ENCODE assay signal across 22 mouse cellular contexts in genomic region chr10:42454690-42455089, GRCm38 (mm10). TPM values are rescaled to one million over a fixed set of nuclear protein-coding genes. Genes with fewer than 3 reads are reported as not detected.
A peak's percentile ranks its signal among the peaks of the same experiment; 100 is the strongest.
DNase-seq lines count a peak whose midpoint lies in the region; ATAC-seq and TF ChIP-seq lines count a peak whose summit lies in the region.
"Had no signal": no experiment of that assay in that cellular context is flagged by ENCODE, and none has a peak within 500 bp of the region (broad histone marks: within the 10 kb centered on the region; RNA-seq: fewer than 3 reads in every experiment).

No protein-coding gene starts in this region.

- H3K36me3 ChIP-seq in heart, adult 2 months (ENCODE audit: control insufficient read depth, insufficient read depth, low read length): peaks cover 3% of the 10 kb centered on the region
- H3K36me3 ChIP-seq in heart, embryonic 12.5 days: peaks cover 35% of the 10 kb centered on the region
- H3K36me3 ChIP-seq in ES-E14 (ENCODE audit: control insufficient read depth, insufficient read depth, low read length, poor library complexity, severe bottlenecking): peaks cover 2% of the 10 kb centered on the region; the same call in 1 of the 2 replicates
- H3K36me3 ChIP-seq in forebrain, embryonic 14.5 days (ENCODE audit: control insufficient read depth, insufficient read depth, low read length): 0 out of 2 replicates have a peak, but pooled peaks cover 2% of the 10 kb centered on the region

- TF ChIP-seq POLR2A in heart, adult 2 months (IDR thresholded peaks at IDR 0.05; ENCODE audit: insufficient read depth, low read depth, low read length): no peak
- TF ChIP-seq POLR2A in brain, embryonic 14.5 days (IDR thresholded peaks at IDR 0.05; ENCODE audit: borderline replicate concordance, extremely low read depth, insufficient read depth, insufficient read length, poor library complexity, severe bottlenecking): no peak

- H3K4me1 ChIP-seq in heart, adult 2 months (ENCODE audit: control insufficient read depth, insufficient read depth, low read length): peaks cover 15% of the 10 kb centered on the region
- H3K4me1 ChIP-seq in heart, embryonic 12.5 days (replicated peaks): peaks cover 33% of the 10 kb centered on the region
- no peaks in the 10 kb centered on the region for H3K4me1 ChIP-seq in ES-E14 (ENCODE audit: control insufficient read depth in 2 of 2, insufficient read depth in 2 of 2, low read length in 2 of 2, poor library complexity in 1 of 2)
- H3K4me1 ChIP-seq in forebrain, embryonic 14.5 days (ENCODE audit: control insufficient read depth, insufficient read depth, low read length): no peaks in the 10 kb centered on the region

- in situ Hi-C loops in ES-E14 (cut with MboI; ENCODE audit: low sequenced_read_pairs in 2 of 2, unreplicated experiment in 2 of 2): no loop called here

- intact Hi-C loops in heart, adult 2 months (cut with DNase I): loop anchor here (5.0 kb wide), 1 partner anchor 48 kb away; the partner anchor contains the start of gene Snx3
- intact Hi-C loops in left cerebral cortex, adult 2 months (cut with DNase I): no loop called here
- intact Hi-C loops in left cerebral cortex, postnatal 36 days (cut with DNase I): no loop called here
- intact Hi-C loops in heart, postnatal 36 days (cut with DNase I): loop anchor here (2.0 kb wide), 1 partner anchor 48 kb away; the partner anchor contains the start of gene Snx3

- no peak for ATAC-seq in heart, embryonic 12.5 days (ENCODE audit: insufficient number of reproducible peaks, low FRiP score)
- ATAC-seq in forebrain, embryonic 14.5 days: no peak
- ATAC-seq: activated CD4-positive, CD25-positive, alpha-beta regulatory T cell, adult 4 months; forebrain, embryonic 13.5 days had no signal

- H3K27me3 ChIP-seq in heart, adult 2 months (ENCODE audit: control insufficient read depth, insufficient read depth, low read length): no peaks in the 10 kb centered on the region
- H3K27me3 ChIP-seq in heart, embryonic 12.5 days (replicated peaks): no peaks in the 10 kb centered on the region
- H3K27me3 ChIP-seq in forebrain, embryonic 14.5 days (replicated peaks; ENCODE audit: control insufficient read depth, insufficient read depth, low read length): no peaks in the 10 kb centered on the region
- H3K27me3 ChIP-seq: embryonic facial prominence, embryonic 13.5 days; forebrain, embryonic 13.5 days; heart, embryonic 15.5 days had no signal

- no peak overlapping the region for H3K4me3 ChIP-seq in heart, adult 2 months
- no peak overlapping the region for H3K4me3 ChIP-seq in heart, embryonic 12.5 days
- H3K4me3 ChIP-seq in left cerebral cortex, adult 2 months: no peak overlapping the region
- H3K4me3 ChIP-seq in ES-E14 (ENCODE audit: insufficient read depth in 1 of 2, low read depth in 1 of 2, low read length in 2 of 2, poor library complexity in 1 of 2, severe bottlenecking in 1 of 2): no peak overlapping the region
- H3K4me3 ChIP-seq in forebrain, embryonic 14.5 days (ENCODE audit: low read depth, low read length): no peak overlapping the region
- H3K4me3 ChIP-seq: embryonic facial prominence, embryonic 13.5 days; forebrain, embryonic 13.5 days; heart, embryonic 10.5 days; heart, embryonic 15.5 days; hindbrain, embryonic 10.5 days had no signal

- no peaks in the 10 kb centered on the region; the same call in 1 of the 2 replicates for H3K79me2 ChIP-seq in heart, adult 2 months (replicated peaks; ENCODE audit: control insufficient read depth, insufficient read depth, low read length)

- no peak overlapping the region for H3K9ac ChIP-seq in heart, adult 2 months (ENCODE audit: low read depth, low read length)
- no peak overlapping the region for H3K9ac ChIP-seq in heart, embryonic 12.5 days
- no peak overlapping the region for H3K9ac ChIP-seq in ES-E14 (ENCODE audit: insufficient read depth, low read depth, low read length, poor library complexity, severe bottlenecking)
- no peak overlapping the region for H3K9ac ChIP-seq in forebrain, embryonic 14.5 days (ENCODE audit: low read length)
- H3K9ac ChIP-seq: embryonic facial prominence, embryonic 13.5 days; forebrain, embryonic 13.5 days; heart, embryonic 15.5 days; hindbrain, embryonic 14.5 days had no signal

- no peak overlapping the region for H3K4me2 ChIP-seq in heart, embryonic 12.5 days
- no peak overlapping the region for H3K4me2 ChIP-seq in forebrain, embryonic 14.5 days (ENCODE audit: low read length)
- H3K4me2 ChIP-seq: embryonic facial prominence, embryonic 13.5 days; forebrain, embryonic 13.5 days; heart, embryonic 15.5 days; hindbrain, embryonic 14.5 days had no signal

- DNase-seq in heart, adult 2 months: no peak
- DNase-seq in left cerebral cortex, adult 2 months (ENCODE audit: extremely low spot score in 1 of 2, low spot score in 2 of 2): no peak
- no peak for DNase-seq in left cerebral cortex, postnatal 36 days (ENCODE audit: low spot score in 2 of 2)
- DNase-seq in ES-E14 (ENCODE audit: low read depth, low spot score): no peak
- DNase-seq in brain, embryonic 14.5 days (ENCODE audit: low read depth): no peak
- DNase-seq in forebrain, embryonic 14.5 days (ENCODE audit: low spot score): no peak
- no peak for DNase-seq in heart, postnatal 36 days
- DNase-seq: adrenal gland, postnatal 14 days; cerebellum, adult 18-20 months; cerebellum, adult 9-11 months; cerebellum, postnatal 36 days; gastrocnemius, postnatal 36 days; heart, postnatal 14 days; kidney, adult 11 months had no signal

- no peak for TF ChIP-seq EP300 in heart, adult 2 months (IDR thresholded peaks at IDR 0.05; ENCODE audit: insufficient read depth, low read depth, low read length)

- peaks cover 11% of the 10 kb centered on the region; the same call in 1 of the 2 replicates for H3K9me3 ChIP-seq in heart, embryonic 12.5 days (replicated peaks)
- no peaks in the 10 kb centered on the region for H3K9me3 ChIP-seq in ES-E14 (ENCODE audit: control insufficient read depth, insufficient read depth, low read depth, low read length)
- peaks cover 5% of the 10 kb centered on the region; the same call in 1 of the 2 replicates for H3K9me3 ChIP-seq in forebrain, embryonic 14.5 days (replicated peaks; ENCODE audit: control insufficient read depth, low read length)
- H3K9me3 ChIP-seq: heart, embryonic 15.5 days had no signal

- 84% methylated on average over 6 of the region's 6 CpGs for WGBS in heart, adult 2 months
- WGBS in heart, embryonic 12.5 days: 74% methylated on average over 6 of the region's 6 CpGs
- WGBS in forebrain, embryonic 14.5 days: 88% methylated on average over 6 of the region's 6 CpGs

- peak; percentile 48 for TF ChIP-seq CTCF in heart, adult 2 months (IDR thresholded peaks at IDR 0.05)
- TF ChIP-seq CTCF in left cerebral cortex, adult 2 months (IDR thresholded peaks at IDR 0.05): peak; percentile 22
- TF ChIP-seq CTCF in brain, embryonic 14.5 days (IDR thresholded peaks at IDR 0.05; ENCODE audit: borderline replicate concordance, extremely low read depth, insufficient read depth, insufficient read length): peak; percentile 32; the same call in 1 of the 2 replicates

- no peak overlapping the region for H3K27ac ChIP-seq in heart, adult 2 months
- H3K27ac ChIP-seq in heart, embryonic 12.5 days (ENCODE audit: poor library complexity, severe bottlenecking): no peak overlapping the region
- no peak overlapping the region for H3K27ac ChIP-seq in left cerebral cortex, adult 2 months
- no peak overlapping the region for H3K27ac ChIP-seq in ES-E14 (ENCODE audit: insufficient read depth, low read depth, low read length, poor library complexity, severe bottlenecking)
- H3K27ac ChIP-seq in forebrain, embryonic 14.5 days (ENCODE audit: low read depth, low read length): no peak overlapping the region
- H3K27ac ChIP-seq: forebrain, embryonic 13.5 days; heart, embryonic 10.5 days; heart, embryonic 15.5 days; hindbrain, embryonic 10.5 days; hindbrain, embryonic 14.5 days had no signal

TF ChIP-seq in ES-E14, 5 proteins besides CTCF, POLR2A, EP300 and RAD21:
- TF ChIP-seq MAFK (IDR thresholded peaks at IDR 0.05; ENCODE audit: insufficient read depth, low read depth, low read length) (no peak), HCFC1 (IDR thresholded peaks at IDR 0.05; ENCODE audit: borderline replicate concordance, insufficient read depth, low read length) (no peak), ZNF384 (IDR thresholded peaks at IDR 0.05; ENCODE audit: low read depth, low read length) (peak; percentile 64; the same call in 1 of the 2 replicates), CHD2 (IDR thresholded peaks at IDR 0.05; ENCODE audit: low read depth, low read length) (no peak)
TF ChIP-seq in ES-E14: peak in this region for 1.

RNA-seq across cellular contexts. Expression of gene Afg1l, which starts 23.7 kb away (rescaled TPM):
- total RNA-seq in heart, adult 2 months (2021): 10 to 100 TPM; 28.6 to 31.3 TPM
- 22.3 and 36.8 TPM in 2 replicates for polyA plus RNA-seq in heart, adult 2 months (2012; rRNA removed)
- 13.5 and 14.1 TPM in 2 replicates for polyA plus RNA-seq in heart, embryonic 12.5 days (2016; fragmentation: Nextera tagmentation; extraction: Ambion mirVana)
- total RNA-seq in left cerebral cortex, adult 2 months (2021): 10 to 100 TPM; 10.4 to 12.7 TPM
- total RNA-seq in left cerebral cortex, postnatal 36 days (2021): 10 to 100 TPM; 11.6 to 13.1 TPM
- 7.7 and 8.6 TPM in 2 replicates for total RNA-seq in ES-E14 (2012; rRNA removed)
- 4.4 and 4.9 TPM in 2 replicates for polyA plus RNA-seq in brain, embryonic 14.5 days (2012; rRNA removed)
- 5.1 and 6.5 TPM in 2 replicates for polyA plus RNA-seq in forebrain, embryonic 14.5 days (2014; fragmentation: Nextera tagmentation; extraction: Ambion mirVana)
- 10 to 100 TPM; 30.9 to 37.7 TPM for total RNA-seq in heart, postnatal 36 days (2021)

RNA-seq across cellular contexts. Expression of gene Snx3, which starts 47.1 kb away (rescaled TPM):
- total RNA-seq in heart, adult 2 months (2021): 100 to 1,000 TPM; 164 to 179 TPM
- polyA plus RNA-seq in heart, adult 2 months (2012; rRNA removed): 258 and 403 TPM in 2 replicates
- polyA plus RNA-seq in heart, embryonic 12.5 days (2016; fragmentation: Nextera tagmentation; extraction: Ambion mirVana): 353 and 382 TPM in 2 replicates
- 100 to 1,000 TPM; 196 to 198 TPM for total RNA-seq in left cerebral cortex, adult 2 months (2021)
- 100 to 1,000 TPM; 198 to 199 TPM for total RNA-seq in left cerebral cortex, postnatal 36 days (2021)
- total RNA-seq in ES-E14 (2012; rRNA removed): 57.7 and 82.9 TPM in 2 replicates
- polyA plus RNA-seq in brain, embryonic 14.5 days (2012; rRNA removed): 269 and 325 TPM in 2 replicates
- polyA plus RNA-seq in forebrain, embryonic 14.5 days (2014; fragmentation: Nextera tagmentation; extraction: Ambion mirVana): 242 and 277 TPM in 2 replicates
- total RNA-seq in heart, postnatal 36 days (2021): 100 to 1,000 TPM; 170 to 173 TPM

Comparison
In these comparisons a context has a peak if more than half of its experiments do, and no peak if none do; other contexts are left out.
1. intact Hi-C loops: an anchor here in heart, adult 2 months (5.0 kb wide) and heart, postnatal 36 days (2.0 kb wide); none called in left cerebral cortex, adult 2 months and left cerebral cortex, postnatal 36 days.